Mouse (Mus musculus) megakaryocyte, embryonic 14.5 days (primary cell): Measurements from ENCODE around the gene Olfr486.
"Not testable (repeated sequence)": the region's sequence is repeated elsewhere in the genome, so short reads cannot be mapped to it uniquely, and the experiment has no call there.

Source experiments
- FLI1 ChIP-seq: IDR thresholded peaks from 2 replicates; pipeline ENCODE4 v1.6.1; 2012; ENCODE audit warnings: low read length, inconsistent platforms, mixed read lengths
- GATA1 ChIP-seq: IDR thresholded peaks from 3 replicates; pipeline ENCODE4 v1.6.1; 2012; ENCODE audit warnings: mixed read lengths, low read length, inconsistent platforms, borderline replicate concordance

DNA sequence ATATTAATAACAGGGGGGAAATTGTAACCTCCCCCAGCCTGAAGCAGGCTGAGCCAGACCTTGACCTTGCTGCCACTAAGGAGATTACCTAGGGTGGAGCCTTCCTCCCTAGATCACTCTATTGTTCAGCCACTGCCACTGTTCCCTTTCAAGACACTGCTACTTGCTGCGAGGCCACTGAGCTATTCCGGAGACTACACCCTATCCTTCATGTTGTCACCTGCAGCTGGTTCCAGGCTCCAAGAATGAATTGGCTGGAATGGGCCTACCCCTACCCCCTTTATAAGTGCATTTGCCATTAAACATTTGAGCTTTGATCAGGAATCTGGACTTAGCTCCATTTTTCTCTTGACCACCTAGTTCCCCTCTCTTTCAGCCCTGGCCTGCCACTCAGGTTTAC, 18.7 kb upstream of the Olfr486 start:
- not testable (repeated sequence) for TF ChIP-seq GATA1, FLI1
